Mouse (Mus musculus) heart, embryonic 14.5 days (tissue): ENCODE results near the gene Kcnip4. TPM values are rescaled to one million over a fixed set of nuclear protein-coding genes. Genes with fewer than 3 reads are reported as not detected.

ENCODE experiments used
- ATAC-seq: fragments of 200-750 bp; cut with Nextera tagmentation; 2 replicates; pipeline ENCODE4 v1.8.0; 2017; ENCODE audit warnings: low read depth, moderate TSS enrichment; ENCODE audit not compliant: insufficient number of reproducible peaks, insufficient read depth, low FRiP score
- H3K27ac ChIP-seq, 2 experiments: fragments of 200-500 bp in 1 of 2; fragments of 300-500 bp in 1 of 2; sonication (generic) in 1 of 2; replicated peaks in 1 of 2; 2 replicates each; pipeline ENCODE4 v1.5.1; 2012 to 2014; ENCODE audit warnings: low read depth in 2 of 2, low read length in 2 of 2, control low read depth in 1 of 2, mild to moderate bottlenecking in 1 of 2, mixed read lengths in 1 of 2; ENCODE audit not compliant: control insufficient read depth in 1 of 2, insufficient read depth in 1 of 2
- H3K27me3 ChIP-seq: fragments of 300-500 bp; sonication (generic); 2 replicates; pipeline ENCODE4 v1.6.1; 2014; ENCODE audit warnings: mild to moderate bottlenecking, low read length, control low read depth; ENCODE audit not compliant: control insufficient read depth, insufficient read depth
- H3K36me3 ChIP-seq: fragments of 300-500 bp; sonication (generic); 2 replicates; pipeline ENCODE4 v1.6.1; 2014; ENCODE audit warnings: mild to moderate bottlenecking, control low read depth, low read length, mixed read lengths; ENCODE audit not compliant: control insufficient read depth, insufficient read depth
- H3K4me1 ChIP-seq, 2 experiments: fragments of 200-500 bp in 1 of 2; fragments of 300-500 bp in 1 of 2; sonication (generic) in 1 of 2; 2 replicates each; pipeline ENCODE4 v1.6.1; 2012 to 2014; ENCODE audit warnings: low read length in 2 of 2, control low read depth in 1 of 2, mixed read lengths in 1 of 2; ENCODE audit not compliant: control insufficient read depth in 2 of 2, insufficient read depth in 2 of 2
- H3K4me2 ChIP-seq: fragments of 300-500 bp; sonication (generic); 2 replicates; pipeline ENCODE4 v1.6.1; 2014; ENCODE audit warnings: mild to moderate bottlenecking, low read length
- H3K4me3 ChIP-seq, 2 experiments: fragments of 200-500 bp in 1 of 2; fragments of 300-500 bp in 1 of 2; sonication (generic) in 1 of 2; 2 replicates each; pipeline ENCODE4 v1.5.1; 2012 to 2014; ENCODE audit warnings: low read length in 2 of 2, mild to moderate bottlenecking in 2 of 2, control low read depth in 1 of 2, low read depth in 1 of 2, moderate library complexity in 1 of 2; ENCODE audit not compliant: control insufficient read depth in 1 of 2, insufficient read depth in 1 of 2
- H3K9ac ChIP-seq: fragments of 300-500 bp; sonication (generic); 2 replicates; pipeline ENCODE4 v1.6.1; 2014; ENCODE audit warnings: mild to moderate bottlenecking, low read length
- H3K9me3 ChIP-seq: fragments of 300-500 bp; sonication (generic); 2 replicates; pipeline ENCODE4 v1.6.1; 2016; ENCODE audit warnings: low read length, control low read depth; ENCODE audit not compliant: control insufficient read depth
- WGBS: fragments of 180-500 bp; shearing (Covaris S2); extraction: QIAGEN DNeasy Blood & Tissue Kit; methylation state at CpG from one replicate; pipeline ENCODE4 v1.1.7; 2014; 5-methylcytosine and 5-hydroxymethylcytosine counted together
- polyA plus RNA-seq: library from polyadenylated mRNA; unstranded; fragments of >200 nt; fragmentation: Nextera tagmentation; extraction: Ambion mirVana; gene quantifications from 2 replicates; pipeline ENCODE4 v1.2.1, GENCODE M21; 2014

Gene Kcnip4
- polyA plus RNA-seq, 1 experiment from 2014 or later, result 1.2 TPM

DNA sequence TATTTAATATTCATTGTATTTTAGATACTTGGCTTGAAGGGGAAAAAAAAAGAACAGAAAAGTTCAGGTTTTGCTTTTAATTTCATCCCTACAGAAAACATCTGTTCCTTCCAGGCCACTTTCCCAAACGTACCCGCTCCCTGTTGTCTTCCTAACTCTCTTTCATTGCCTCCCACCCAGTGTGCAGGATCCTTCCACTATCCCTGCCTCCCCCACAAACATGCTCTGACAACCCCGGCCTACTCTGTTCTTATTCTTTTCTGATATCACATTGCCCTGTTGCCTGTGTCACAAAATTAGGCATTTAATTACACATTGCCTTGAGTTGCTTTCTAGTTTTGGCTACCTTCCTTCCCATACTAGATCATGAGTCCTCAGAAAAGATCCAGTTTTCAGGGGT lies 837.6 kb downstream of the Kcnip4 start:
- ATAC-seq, result no peak
- Histone ChIP-seq H3K27ac (no peak overlapping the region), H3K4me3 (no peak overlapping the region), H3K36me3 (no peaks in the 10 kb centered on the region), H3K4me1 (no peaks in the 10 kb centered on the region), H3K4me2 (no peak overlapping the region), H3K27me3 (no peaks in the 10 kb centered on the region), H3K9me3 (no peaks in the 10 kb centered on the region), H3K9ac (no peak overlapping the region)
- 74% methylated on average over 3 of the region's 3 CpGs for WGBS

DNA sequence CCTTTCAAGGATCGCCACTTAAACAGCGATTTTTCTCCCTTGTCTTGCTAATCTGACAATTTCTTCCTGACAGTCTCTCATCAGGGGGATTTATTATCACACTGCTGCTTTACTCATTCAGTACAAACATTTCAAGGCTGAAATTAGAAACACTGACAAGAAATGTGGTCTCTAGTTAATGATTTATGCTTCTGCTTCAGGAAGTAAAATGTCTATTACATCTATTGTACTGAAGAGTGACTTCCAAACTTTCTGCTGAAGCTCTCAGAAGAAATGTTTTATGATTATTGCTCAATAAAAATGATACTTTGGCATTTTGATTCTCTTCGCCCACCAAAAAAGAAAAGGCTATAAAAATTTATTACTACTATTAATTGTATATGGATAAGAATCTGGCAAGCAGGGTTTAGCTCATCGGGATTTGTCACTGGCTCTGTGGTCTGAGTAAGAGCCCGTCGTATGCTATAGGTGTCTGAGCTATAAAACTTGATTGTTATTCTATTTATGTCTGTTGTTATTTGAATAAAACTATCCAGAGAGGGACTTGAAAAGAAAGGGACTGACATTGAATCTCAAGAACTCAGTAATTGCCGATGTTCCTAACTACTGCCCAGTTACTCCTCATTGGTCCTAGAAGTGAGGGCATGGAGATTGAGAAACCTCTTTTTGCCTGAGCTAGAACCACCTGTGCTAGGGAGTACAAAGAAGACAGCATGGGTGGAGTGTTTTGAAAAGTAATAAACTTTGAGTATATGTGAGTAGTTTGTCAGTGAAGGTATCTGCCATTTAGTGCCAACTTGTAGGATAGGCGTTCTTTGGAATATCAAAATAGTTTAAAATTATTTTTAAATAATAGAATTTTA lies 844.7 kb downstream of the Kcnip4 start:
- H3K36me3 ChIP-seq, result no peaks in the 10 kb centered on the region
- H3K27me3 ChIP-seq, result no peaks in the 10 kb centered on the region
- 81% methylated on average over 8 of the region's 8 CpGs for WGBS
- no peaks in the 10 kb centered on the region for H3K4me1 ChIP-seq
- no peak overlapping the region for H3K4me2 ChIP-seq
- no peak overlapping the region for H3K9ac ChIP-seq
- ATAC-seq, result no peak
- no peak overlapping the region for H3K4me3 ChIP-seq
- no peaks in the 10 kb centered on the region for H3K9me3 ChIP-seq
- no peak overlapping the region for H3K27ac ChIP-seq

DNA sequence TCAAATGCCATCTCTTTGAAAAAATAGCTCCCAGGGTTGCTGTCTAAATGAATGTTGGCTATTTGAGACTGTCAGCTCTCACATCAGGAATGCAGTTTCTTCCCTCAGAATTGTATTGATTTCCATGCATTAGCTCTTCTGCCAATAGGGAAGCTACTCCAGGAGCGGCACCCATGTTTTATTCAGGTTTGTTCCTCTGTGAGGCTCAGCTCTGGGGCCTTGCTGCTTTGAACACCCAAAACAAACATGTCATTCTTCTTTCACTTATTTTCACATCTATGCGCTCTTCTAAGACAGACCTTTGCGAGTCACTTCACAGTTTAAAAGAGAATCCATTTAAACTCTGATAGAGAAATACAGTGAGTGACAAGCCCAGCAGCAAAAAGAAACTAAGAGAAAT lies 862.2 kb downstream of the Kcnip4 start:
- Histone ChIP-seq H3K9me3 (no peaks in the 10 kb centered on the region), H3K4me3 (no peak overlapping the region), H3K36me3 (no peaks in the 10 kb centered on the region), H3K4me2 (no peak overlapping the region), H3K9ac (no peak overlapping the region), H3K27ac (no peak overlapping the region), H3K27me3 (no peaks in the 10 kb centered on the region), H3K4me1 (no peaks in the 10 kb centered on the region)
- 89% methylated on average over 3 of the region's 3 CpGs for WGBS
- ATAC-seq, result no peak

DNA sequence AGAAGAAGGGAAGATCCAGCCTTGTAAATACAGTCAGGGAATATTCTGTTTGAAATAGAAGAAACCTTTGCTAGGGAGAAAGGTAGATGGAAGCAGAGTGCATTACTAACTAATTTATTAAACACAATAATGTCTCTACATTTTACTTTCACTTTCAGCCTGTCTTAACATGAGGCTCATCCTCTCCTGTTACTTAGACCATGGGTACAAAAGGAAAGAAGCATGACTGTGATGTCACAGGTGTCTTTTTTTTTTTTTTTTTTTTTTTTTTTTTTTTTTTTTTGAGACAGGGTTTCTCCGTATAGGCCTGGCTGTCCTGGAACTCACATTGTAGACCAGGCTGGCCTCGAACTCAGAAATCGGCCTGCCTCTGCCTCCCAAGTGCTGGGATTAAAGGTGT lies 864.7 kb downstream of the Kcnip4 start:
- no peaks in the 10 kb centered on the region for H3K27me3 ChIP-seq
- H3K4me1 ChIP-seq, result no peaks in the 10 kb centered on the region
- no peak overlapping the region for H3K9ac ChIP-seq
- H3K4me2 ChIP-seq, result no peak overlapping the region
- H3K36me3 ChIP-seq, result no peaks in the 10 kb centered on the region
- no peak overlapping the region for H3K4me3 ChIP-seq
- H3K27ac ChIP-seq, result no peak overlapping the region
- no peak for ATAC-seq
- 85% methylated on average over 3 of the region's 3 CpGs for WGBS
- H3K9me3 ChIP-seq, result no peaks in the 10 kb centered on the region

DNA sequence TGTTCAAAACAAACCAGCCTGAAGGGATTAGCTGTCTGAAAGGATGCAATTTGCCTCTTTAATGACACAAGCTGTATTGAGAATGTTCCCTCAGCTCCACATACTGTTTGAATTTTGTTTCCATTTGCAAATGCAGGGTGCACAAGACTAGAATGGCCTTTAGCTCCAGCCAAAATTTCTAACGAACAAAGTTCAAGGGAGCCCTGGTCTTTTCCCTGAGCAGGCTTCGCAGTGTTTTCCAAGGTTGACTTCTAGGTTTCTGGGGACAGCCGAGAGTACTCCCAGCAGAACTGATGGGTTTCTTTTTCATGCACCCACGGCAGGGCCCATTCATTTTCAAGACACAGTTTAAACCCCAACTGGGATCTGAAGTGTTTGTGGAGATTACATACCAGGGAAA lies 874.2 kb downstream of the Kcnip4 start:
- H3K4me3 ChIP-seq, result no peak overlapping the region
- no peak overlapping the region for H3K27ac ChIP-seq
- H3K36me3 ChIP-seq, result no peaks in the 10 kb centered on the region
- no peak for ATAC-seq
- no peaks in the 10 kb centered on the region for H3K4me1 ChIP-seq
- WGBS, result 76% methylated on average over 4 of the region's 4 CpGs
- H3K27me3 ChIP-seq, result no peaks in the 10 kb centered on the region
- H3K9me3 ChIP-seq, result no peaks in the 10 kb centered on the region
- no peak overlapping the region for H3K4me2 ChIP-seq
- H3K9ac ChIP-seq, result no peak overlapping the region

DNA sequence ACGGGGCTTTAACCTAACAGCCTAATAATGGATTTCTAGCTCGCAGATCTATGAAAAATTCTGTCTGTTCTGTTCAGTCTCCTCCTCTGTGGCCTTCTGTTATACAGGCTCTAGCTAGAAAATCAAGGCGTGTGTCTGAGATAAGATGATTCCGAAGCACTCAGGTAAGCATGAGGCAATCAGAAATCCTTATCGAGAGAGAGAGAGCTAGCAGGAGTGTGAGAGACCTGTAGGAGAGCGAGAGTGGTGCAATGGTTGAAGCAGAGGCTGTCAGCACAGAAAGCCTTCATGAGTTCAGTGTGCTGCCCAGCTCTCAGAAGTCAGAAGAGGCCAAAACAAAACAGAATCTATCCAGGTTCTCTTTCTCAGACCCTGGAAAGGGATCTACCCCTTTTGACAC lies 888.0 kb downstream of the Kcnip4 start:
- Histone ChIP-seq H3K9me3 (no peaks in the 10 kb centered on the region), H3K4me1 (no peaks in the 10 kb centered on the region), H3K4me3 (no peak overlapping the region), H3K27ac (no peak overlapping the region), H3K27me3 (no peaks in the 10 kb centered on the region), H3K9ac (no peak overlapping the region), H3K4me2 (no peak overlapping the region), H3K36me3 (no peaks in the 10 kb centered on the region)
- ATAC-seq, result no peak
- 71% methylated on average over 6 of the region's 6 CpGs for WGBS

DNA sequence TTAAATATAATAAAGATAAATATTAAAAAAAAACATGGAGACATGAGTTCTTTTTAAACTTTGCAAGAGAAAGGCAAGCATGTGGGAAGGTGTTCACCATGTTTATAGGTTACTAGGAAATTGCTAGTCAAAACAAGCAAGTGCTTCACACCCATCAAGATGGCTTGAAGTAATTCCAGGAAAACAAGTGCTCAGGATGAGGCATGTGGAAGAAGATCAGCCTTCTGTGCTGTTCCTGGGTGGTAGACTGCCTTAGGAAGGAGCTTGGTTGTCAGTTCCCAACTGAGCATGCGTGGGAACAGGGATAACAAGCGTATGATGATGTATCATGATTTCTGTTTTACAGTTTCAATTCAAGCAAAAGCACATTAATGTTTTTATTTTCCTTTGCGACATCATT lies 891.1 kb downstream of the Kcnip4 start:
- Histone ChIP-seq H3K9me3 (no peaks in the 10 kb centered on the region), H3K27ac (no peak overlapping the region), H3K36me3 (no peaks in the 10 kb centered on the region), H3K4me1 (no peaks in the 10 kb centered on the region), H3K4me3 (no peak overlapping the region), H3K9ac (no peak overlapping the region), H3K27me3 (no peaks in the 10 kb centered on the region), H3K4me2 (no peak overlapping the region)
- WGBS, result 82% methylated on average over 3 of the region's 3 CpGs
- no peak for ATAC-seq

DNA sequence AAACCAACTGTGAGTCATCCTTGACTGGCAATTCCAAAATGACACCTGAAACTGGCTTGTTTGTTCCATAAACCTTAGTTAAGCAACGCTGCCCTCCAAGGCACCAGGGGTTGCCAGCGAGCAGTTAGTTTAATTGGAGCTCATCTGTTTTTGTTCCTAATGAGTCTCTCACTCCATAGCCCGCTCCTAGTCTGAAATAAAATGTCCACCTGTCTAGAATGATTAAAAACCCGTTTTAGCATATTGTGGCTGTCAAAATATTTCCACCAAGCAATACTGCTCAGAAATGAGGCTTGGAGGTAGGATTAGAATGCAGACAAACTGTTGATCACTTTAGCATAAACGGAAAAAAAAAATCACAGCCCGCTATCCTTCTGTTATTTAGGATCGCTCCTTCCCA lies 901.3 kb downstream of the Kcnip4 start:
- H3K9ac ChIP-seq, result no peak overlapping the region
- no peak overlapping the region for H3K4me3 ChIP-seq
- no peaks in the 10 kb centered on the region for H3K27me3 ChIP-seq
- H3K36me3 ChIP-seq, result no peaks in the 10 kb centered on the region
- H3K9me3 ChIP-seq, result no peaks in the 10 kb centered on the region
- no peak overlapping the region for H3K4me2 ChIP-seq
- H3K4me1 ChIP-seq, result no peaks in the 10 kb centered on the region
- WGBS, result 82% methylated on average over 7 of the region's 7 CpGs
- H3K27ac ChIP-seq, result no peak overlapping the region
- ATAC-seq, result no peak
